Mouse (Mus musculus) cortical plate, adult 2 months (tissue): Measurements from ENCODE around the gene Cttn. TPM values are rescaled to one million over a fixed set of nuclear protein-coding genes. Genes with fewer than 3 reads are reported as not detected.
A peak's percentile ranks its signal among the peaks of the same experiment; 100 is the strongest.

Experiments used
- H3K27ac ChIP-seq: fragments of 200-500 bp; 2 replicates; pipeline ENCODE4 v1.5.1; 2012; ENCODE audit warnings: low read length, control low read depth, inconsistent platforms; ENCODE audit not compliant: insufficient read depth
- H3K4me1 ChIP-seq: fragments of 200-500 bp; 2 replicates; pipeline ENCODE4 v1.6.1; 2011; ENCODE audit warnings: low read length; ENCODE audit not compliant: control insufficient read depth, insufficient read depth
- H3K4me3 ChIP-seq: fragments of 200-500 bp; 2 replicates; pipeline ENCODE4 v1.5.1; 2011; ENCODE audit warnings: mild to moderate bottlenecking, low read length, control low read depth; ENCODE audit not compliant: insufficient read depth
- CTCF ChIP-seq: fragments of 200-500 bp; IDR thresholded peaks from 2 replicates; pipeline ENCODE4 v1.5.1; 2011; ENCODE audit warnings: mild to moderate bottlenecking, control low read depth, low read length; ENCODE audit not compliant: insufficient read depth; ENCODE audit errors: extremely low read depth
- POLR2A ChIP-seq: fragments of 200-500 bp; IDR thresholded peaks from 2 replicates; pipeline ENCODE4 v1.6.1; 2011; ENCODE audit warnings: mild to moderate bottlenecking, low read length, control low read depth; ENCODE audit not compliant: insufficient read depth; ENCODE audit errors: extremely low read depth
- polyA plus RNA-seq: library from polyadenylated mRNA; depleted of rRNA; stranded (reverse); fragments of >200 nt; gene quantifications from 2 replicates; pipeline ENCODE4 v1.2.3, GENCODE M21; 2012

The Cttn gene
- polyA plus RNA-seq, 1 experiment, result 147 TPM

DNA sequence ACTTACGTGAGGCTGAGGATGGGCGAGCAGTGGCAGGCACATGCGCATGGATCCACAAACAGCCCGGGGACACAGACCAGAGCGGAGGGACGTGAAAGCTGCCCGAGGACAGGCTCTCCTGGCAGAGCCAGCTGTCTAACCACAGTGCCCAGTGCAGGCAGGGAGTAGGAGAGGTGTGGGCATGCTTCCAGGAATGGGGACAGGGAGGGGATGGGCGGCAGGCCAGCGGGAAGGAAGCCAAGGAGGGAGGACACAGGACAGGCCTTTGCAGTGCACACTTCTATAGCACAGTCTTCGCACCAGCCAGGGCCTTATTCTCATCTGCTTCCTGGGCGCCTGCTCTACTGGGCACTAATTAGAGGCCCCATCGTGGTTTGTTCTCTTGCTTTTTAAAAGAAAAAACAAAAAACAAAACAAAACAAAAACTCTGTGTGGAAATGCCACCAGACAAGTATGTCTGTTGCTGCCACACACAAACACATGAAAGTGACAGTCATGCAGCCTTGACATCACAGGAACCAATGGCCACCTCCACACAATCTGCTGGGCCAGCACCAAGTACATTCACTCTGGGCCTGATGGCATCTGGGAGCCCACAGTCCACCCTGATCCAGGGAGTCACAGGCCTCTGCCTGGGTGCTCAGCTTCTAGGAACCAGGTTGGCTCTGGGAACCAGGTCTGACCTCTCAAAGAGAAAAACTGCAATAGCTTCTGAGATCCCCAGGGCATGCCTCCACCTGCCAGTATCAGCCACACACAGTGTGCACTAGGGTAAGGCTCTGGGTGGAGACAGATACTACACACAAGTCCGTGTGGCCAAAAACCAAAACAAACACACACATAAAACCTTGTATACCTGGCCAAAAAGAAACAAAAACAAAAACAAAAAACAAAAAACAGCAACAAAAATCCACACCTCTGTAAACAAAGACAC is 20.9 kb downstream of the Cttn start:
- no peak overlapping the region for H3K27ac ChIP-seq
- H3K4me1 ChIP-seq, result no peaks in the 10 kb centered on the region
- no peak overlapping the region for H3K4me3 ChIP-seq
- TF ChIP-seq CTCF (no peak), POLR2A (no peak)

DNA sequence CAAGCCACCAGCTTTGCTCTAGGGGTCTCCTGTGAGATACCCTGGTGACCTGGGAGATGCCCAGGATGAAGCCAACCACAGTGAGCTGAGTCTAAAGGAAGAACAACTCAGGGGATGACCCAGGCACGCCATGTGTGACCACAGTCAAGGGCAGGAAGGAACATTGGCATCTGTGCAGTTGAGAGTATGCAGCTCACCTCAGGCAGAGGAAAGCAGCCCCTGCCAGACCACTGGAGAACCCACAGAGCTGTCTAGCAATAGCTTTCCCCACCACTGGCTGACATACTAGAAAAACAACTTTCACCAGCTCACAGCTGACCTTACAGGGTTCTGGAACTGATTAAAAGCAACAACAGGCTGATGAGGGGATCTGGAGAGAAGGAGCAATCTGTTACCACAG is 22.6 kb downstream of the Cttn start:
- no peak for TF ChIP-seq CTCF
- TF ChIP-seq POLR2A, result no peak
- Histone ChIP-seq H3K4me3 (no peak overlapping the region), H3K27ac (no peak overlapping the region), H3K4me1 (no peaks in the 10 kb centered on the region)

DNA sequence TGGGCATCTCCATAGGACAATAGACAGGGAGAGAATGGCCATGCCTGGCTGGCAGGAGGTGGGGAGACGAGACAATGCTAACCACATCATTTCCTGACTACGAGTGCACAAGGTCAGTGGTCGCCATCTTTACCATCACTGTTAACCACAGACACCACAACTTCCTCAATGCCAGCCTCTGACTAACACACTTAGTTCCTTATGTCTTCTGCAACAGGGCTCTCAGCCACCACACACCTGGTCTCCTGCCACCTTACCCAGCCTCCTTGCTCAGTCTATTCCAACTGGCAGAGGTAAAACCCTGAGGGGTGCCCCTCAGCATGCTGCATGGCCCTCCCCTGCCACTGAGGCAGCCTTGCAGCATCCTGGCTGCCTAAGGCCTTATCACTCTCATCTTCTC is 23.7 kb downstream of the Cttn start:
- TF ChIP-seq POLR2A (no peak), CTCF (no peak)
- H3K4me3 ChIP-seq, result no peak overlapping the region
- no peaks in the 10 kb centered on the region for H3K4me1 ChIP-seq
- H3K27ac ChIP-seq, result no peak overlapping the region

DNA sequence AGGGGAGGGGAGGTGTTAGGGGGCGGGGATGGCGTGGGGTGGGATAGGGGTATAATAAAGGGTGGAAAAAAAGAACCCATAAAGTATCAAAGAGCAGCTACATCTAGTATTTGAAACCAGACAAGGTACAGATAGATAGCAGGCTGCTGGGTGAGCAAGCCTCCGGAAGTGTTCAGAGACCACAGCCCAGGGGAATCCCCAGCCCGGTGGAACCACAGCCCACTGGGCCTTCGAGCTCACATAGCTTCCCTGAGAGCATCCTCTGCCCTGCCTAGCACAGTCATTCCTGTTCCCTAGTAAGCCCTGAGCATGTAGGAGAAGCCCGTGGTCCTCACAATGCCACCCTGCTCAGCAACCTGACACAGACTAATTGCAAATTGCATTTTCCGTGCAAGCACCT is 26.0 kb downstream of the Cttn start:
- 0 out of 2 replicates have a peak, but pooled peaks cover 1% of the 10 kb centered on the region for H3K4me1 ChIP-seq
- no peak overlapping the region for H3K4me3 ChIP-seq
- H3K27ac ChIP-seq, result no peak overlapping the region
- TF ChIP-seq POLR2A, result no peak
- no peak for TF ChIP-seq CTCF

DNA sequence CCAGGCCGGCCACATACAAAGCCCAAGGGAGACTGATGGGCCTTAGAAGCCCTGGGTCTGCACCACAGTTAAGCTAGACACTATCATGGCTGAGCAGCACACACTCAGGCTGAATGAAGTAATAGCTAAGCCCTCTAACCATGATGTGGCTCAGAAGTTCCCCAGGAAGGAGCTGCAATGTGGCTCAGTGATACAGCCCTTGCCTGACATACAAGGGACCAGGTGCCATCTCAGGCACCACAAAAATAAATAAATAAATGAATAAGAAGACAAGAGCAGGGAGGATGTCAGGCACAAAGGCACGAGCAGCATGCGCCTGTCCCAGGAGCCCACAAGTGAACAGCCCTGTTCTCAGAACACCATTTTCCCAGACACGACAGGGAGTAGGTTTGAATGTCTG is 28.8 kb downstream of the Cttn start:
- 0 out of 2 replicates have a peak, but pooled peaks cover 1% of the 10 kb centered on the region for H3K4me1 ChIP-seq
- no peak for TF ChIP-seq CTCF
- TF ChIP-seq POLR2A, result no peak
- no peak overlapping the region for H3K4me3 ChIP-seq
- no peak overlapping the region for H3K27ac ChIP-seq

DNA sequence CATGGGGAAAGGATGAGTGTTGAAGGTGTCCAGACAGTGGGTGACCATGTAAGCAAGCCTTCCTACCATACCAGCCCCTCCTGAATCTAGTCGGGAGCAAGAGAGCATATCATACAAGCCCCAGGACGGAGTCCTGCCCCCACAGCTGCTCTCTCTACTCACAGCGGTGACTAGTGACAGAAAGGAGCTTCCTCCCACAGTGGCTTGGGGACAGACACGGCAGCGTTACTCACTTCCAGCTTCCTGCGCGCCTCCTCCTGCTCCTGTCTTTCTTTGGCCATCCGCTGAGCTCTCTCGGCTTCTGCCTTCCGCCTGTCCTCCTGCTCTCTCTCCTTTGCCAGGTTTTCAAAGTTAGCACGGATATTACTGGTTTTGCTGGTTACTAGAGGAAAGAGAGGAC is 29.3 kb downstream of the Cttn start:
- Histone ChIP-seq H3K4me3 (no peak overlapping the region), H3K27ac (no peak overlapping the region), H3K4me1 (0 out of 2 replicates have a peak, but pooled peaks cover 1% of the 10 kb centered on the region)
- no peak for TF ChIP-seq CTCF
- TF ChIP-seq POLR2A, result no peak

DNA sequence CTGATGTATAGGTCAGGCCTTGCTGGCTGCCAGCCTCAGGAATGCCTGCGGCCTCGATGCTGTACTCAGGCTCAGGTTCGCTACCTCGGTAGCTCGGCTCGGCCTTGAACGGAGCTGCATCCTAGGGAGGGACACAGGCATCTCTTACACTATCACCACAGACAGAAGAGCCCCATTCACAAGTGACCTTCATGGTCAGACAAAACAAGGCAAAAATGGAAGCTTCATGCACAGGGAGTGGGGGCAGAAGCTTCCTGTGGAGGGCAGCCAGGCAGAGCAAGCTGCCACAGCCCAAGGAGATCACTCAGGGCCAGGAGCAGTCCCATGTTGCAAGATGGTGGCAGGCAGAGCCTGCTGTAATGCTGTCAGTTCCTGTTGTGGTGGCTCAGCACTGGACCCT is 32.0 kb downstream of the Cttn start:
- H3K4me3 ChIP-seq, result no peak overlapping the region

DNA sequence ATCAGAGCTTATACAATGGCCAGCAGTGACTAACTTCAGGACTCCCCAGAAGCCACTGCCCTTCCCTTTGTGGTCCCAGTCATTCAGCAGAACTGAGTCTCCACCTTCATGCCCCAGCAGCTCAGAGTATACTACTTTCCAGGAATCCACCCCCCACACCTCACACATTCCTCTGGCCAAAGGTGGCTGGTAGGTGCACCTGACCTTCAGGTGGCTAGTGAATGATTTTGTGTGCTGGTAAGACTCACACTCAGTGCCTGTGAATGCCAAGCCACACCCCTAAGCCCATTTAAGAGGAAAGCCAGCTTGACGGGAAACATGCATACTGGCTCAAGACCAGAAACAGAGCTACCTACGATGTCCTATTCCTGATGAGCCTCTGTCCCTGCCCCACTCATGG is 37.9 kb downstream of the Cttn start:
- TF ChIP-seq POLR2A, result no peak
- TF ChIP-seq CTCF, result no peak
- Histone ChIP-seq H3K27ac (no peak overlapping the region), H3K4me3 (no peak overlapping the region), H3K4me1 (no peaks in the 10 kb centered on the region)

More for the DNA sequence above, 32.0 kb downstream of the Cttn start:
- Histone ChIP-seq H3K4me1 (0 out of 2 replicates have a peak, but pooled peaks cover 1% of the 10 kb centered on the region), H3K27ac (no peak overlapping the region)
- no peak for TF ChIP-seq POLR2A
- TF ChIP-seq CTCF, result no peak

DNA sequence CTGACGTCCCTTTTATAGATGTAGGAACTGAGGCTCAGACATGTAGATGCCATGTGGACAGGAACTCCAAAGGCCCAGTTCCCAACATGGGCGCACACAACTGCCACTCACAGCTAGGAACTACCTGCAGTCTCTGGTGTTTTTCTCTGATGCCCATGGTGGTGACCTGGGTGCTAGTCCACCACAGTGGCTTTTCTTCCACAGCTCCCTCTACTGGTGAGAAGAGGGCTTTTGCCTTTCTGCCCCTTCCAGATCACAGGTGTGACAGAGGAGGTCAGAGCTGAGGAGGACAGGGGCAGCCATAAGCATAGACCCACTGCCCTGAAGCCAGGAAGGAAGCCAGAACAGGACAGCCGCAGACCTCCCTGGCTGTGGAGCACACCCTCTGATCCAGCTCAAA is 43.3 kb downstream of the Cttn start:
- peak; percentile 42 for TF ChIP-seq CTCF
- TF ChIP-seq POLR2A, result no peak
- Histone ChIP-seq H3K4me3 (no peak overlapping the region), H3K27ac (no peak overlapping the region), H3K4me1 (no peaks in the 10 kb centered on the region)

DNA sequence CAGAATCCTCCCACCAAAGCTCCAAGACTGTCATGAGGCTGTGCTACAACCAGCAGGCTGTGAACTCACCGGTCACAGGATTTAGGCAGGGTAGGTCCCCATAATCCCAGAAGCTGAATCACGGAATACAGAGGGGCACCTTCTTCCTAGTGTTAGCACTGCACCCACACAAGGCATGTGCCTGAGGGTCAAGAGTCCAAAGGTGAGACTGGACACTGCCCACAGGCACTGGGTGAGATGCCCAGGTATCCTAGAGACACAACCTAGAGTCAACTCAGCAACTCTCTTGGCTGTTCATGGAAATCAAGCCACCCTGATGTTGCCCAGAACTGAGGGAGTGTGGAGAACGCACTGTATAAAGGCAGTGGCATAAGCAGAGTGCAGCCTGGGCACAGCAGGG is 44.2 kb downstream of the Cttn start:
- no peak for TF ChIP-seq CTCF
- no peak for TF ChIP-seq POLR2A
- no peak overlapping the region for H3K27ac ChIP-seq
- no peak overlapping the region for H3K4me3 ChIP-seq
- H3K4me1 ChIP-seq, result peaks cover 3% of the 10 kb centered on the region; the same call in 1 of the 2 replicates
